Mouse (Mus musculus) telencephalon, adult 2 months (tissue): Measurements from ENCODE around the gene Gzmd.
A peak's percentile ranks its signal among the peaks of the same experiment; 100 is the strongest.
"Not testable (repeated sequence)": the region's sequence is repeated elsewhere in the genome, so short reads cannot be mapped to it uniquely, and the experiment has no call there.

ENCODE experiments used
- DNase-seq: peaks from one replicate; pipeline ENCODE4 v3.0.0-alpha.2; 2011; ENCODE audit warnings: low read depth, low spot score

Gene Gzmd

DNA sequence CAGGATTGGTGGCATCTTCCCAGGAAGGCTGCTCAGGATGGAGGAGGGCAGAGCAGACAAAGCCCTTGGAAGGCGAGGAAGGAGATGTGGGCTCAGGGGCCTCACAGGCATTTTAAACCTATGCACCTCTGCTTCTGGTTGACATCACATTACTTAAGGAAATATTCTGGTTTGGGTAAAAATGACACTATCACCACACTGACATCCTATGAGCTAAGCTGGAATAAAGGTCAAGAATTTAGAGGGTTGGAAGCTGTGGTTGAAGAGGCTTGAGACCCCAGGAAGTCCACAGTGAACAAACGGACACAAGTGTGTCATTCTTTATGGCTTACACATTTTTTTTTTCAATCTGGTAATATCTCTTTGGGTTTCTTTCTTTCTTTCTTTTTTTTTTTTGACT, at the start of gene Gzmd:
TSS of gene Gzmd (minus strand) at position 101 of the 400 bp plus-strand sequence.
- not testable (repeated sequence) for DNase-seq

GRCm38 (mm10) chr14:56177651-56178050, 45.2 kb upstream of the Gzmd start:
- DNase-seq = not testable (repeated sequence)

DNA sequence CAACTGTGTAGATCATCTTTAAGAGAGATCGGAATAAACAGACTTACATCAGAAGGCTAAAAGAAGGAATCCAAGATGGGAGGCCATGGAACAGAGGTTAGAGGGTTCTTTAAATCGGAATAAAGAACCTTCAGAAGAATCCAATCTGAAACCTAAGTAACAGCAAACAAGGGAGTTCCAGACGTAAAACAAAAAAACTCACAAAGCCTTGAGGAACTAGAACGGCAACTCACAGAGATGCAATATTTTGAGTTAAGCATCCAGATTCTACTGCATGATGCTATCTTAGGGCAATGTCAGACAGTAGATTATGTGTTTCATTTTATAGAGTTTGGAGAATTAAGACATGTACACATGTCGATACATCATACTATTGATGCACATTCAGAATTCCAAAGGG, 42.1 kb upstream of the Gzmd start, which contains the start of gene Gzmn:
TSS of gene Gzmn (minus strand) at position 101 of the 400 bp plus-strand sequence.
- no peak for DNase-seq

DNA sequence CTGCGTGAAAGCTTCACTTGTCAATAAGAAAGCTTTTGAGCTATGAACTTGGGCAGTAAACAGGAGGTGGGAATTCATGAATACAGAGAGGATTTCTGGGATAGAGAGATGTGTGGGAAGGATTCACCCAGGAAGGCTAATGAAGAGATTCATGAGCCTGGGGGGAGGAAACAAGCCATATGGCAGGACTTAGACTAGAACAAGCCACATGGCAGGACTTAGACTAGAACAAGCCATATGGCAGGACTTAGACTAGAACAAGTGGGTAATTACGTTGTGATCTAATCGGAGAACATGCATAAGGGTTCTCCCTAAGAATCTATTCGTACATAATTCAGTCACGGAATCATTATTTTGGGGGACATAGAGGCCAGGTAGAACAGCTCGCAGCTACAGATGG, 41.0 kb upstream of the Gzmd start:
- peak; percentile 79 for DNase-seq

- no peak for DNase-seq
These were observed 40.3 kb upstream of the Gzmd start for GRCm38 (mm10) chr14:56172744-56173143.

DNA sequence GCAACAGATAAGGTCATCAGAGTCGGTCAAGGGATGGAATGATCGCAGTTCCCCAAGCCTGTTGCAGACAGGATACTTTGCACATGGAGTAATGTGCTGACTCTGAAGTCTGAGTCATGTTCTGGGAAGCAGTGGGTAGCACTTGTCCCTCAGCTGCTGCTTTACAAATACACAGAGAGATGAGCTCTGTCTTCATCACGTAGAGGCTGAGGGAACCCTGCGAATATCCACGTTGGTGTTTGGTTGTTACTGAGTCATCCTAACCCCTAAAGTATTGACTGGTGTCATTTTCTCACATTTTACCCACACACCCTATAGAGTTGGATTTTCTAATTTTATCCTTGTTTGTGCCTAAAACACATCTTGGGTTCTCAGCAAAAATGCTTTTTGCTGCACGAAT, 35.6 kb upstream of the Gzmd start:
- DNase-seq = peak; percentile 46

GRCm38 (mm10) chr14:56162109-56162508, 29.7 kb upstream of the Gzmd start:
- no peak for DNase-seq

GRCm38 (mm10) chr14:56159479-56159878, 27.1 kb upstream of the Gzmd start, which contains the start of gene Gzmg:
TSS of gene Gzmg (minus strand) at chr14:56159579.
- not testable (repeated sequence) for DNase-seq

DNA sequence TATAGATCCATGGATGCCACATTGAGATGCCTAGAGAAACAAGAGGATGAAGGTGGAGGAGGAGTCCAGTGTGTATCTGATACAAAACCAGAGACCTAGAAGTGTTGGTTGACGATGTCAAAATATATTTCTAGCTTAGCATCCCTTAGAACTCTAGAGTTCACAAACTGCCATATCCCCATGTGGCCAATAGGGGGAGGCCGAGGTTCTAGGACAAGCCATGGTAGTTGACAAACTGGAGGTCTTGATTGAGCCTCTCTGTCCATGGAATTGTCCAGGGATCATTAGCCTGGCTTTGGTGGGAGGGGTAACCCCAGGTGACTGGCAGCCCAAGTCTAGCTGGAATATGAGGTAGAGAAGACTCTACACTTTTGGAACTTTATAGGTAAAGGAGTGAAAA, 22.9 kb upstream of the Gzmd start:
- DNase-seq = no peak

- DNase-seq = not testable (repeated sequence)
These were observed 1.3 kb upstream of the Gzmd start for GRCm38 (mm10) chr14:56133675-56134074.

GRCm38 (mm10) chr14:56128341-56128740, 4.1 kb downstream of the Gzmd start:
- DNase-seq = no peak

- no peak for DNase-seq
These were observed 8.9 kb downstream of the Gzmd start for GRCm38 (mm10) chr14:56123516-56123915.

DNA sequence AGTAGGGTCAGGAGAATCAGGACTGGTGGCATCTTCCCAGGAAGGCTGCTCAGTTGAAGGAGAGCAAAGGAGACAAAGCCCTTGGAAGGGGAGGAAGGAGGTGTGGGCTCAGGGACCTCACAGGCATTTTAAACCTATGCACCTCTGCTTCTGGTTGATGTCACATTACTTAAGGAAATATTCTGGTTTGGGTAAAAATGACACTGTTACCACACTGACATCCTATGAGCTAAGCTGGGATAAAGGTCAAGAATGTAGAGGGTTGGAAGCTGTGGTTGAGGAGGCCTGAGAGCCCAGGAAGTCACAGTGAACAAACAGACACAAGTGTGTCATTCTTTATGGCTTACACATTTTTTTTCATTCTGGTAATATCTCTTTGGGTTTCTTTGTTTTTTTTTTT, 11.9 kb downstream of the Gzmd start, which contains the start of gene Gzme:
TSS of gene Gzme (minus strand) at position 101 of the 400 bp plus-strand sequence.
- DNase-seq = no peak

GRCm38 (mm10) chr14:56115531-56116310, 16.7 kb downstream of the Gzmd start:
- not testable (repeated sequence) for DNase-seq

DNA sequence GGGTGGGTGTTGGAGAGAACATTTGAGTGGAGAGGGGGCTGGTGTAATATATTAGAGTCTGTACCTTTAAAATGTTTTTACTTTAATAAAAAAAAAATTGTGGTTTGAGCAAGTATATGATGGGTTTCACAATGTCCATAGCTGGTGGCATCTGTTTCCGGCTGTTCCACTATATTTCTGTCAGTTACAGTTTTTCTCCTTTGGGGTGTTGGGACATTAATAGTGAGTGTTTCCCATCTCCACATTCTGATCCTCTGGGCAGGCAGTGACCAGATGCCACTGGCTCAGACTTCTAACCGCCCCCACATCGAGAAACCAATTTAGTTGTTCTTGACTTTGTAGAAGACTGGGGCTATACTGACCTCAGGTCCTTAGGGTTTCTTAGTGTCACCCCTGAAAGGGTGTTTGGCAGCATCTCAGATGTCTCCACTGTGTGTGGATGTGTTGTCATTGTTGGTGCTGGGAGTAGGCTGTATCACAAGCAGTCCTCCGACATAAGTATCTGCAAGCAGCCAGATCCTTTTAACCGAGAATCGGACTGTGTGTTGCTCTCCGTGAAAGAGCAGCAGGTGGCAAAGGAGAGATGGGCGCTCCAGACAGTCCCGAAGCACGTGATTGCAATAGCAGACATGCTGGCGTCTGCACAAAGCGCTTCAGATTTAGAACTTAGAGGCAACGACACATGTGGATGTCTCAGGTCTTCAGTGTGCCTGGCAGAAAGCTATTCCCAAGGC, 26.8 kb downstream of the Gzmd start:
- DNase-seq = no peak

GRCm38 (mm10) chr14:56105016-56105415, 27.4 kb downstream of the Gzmd start:
- no peak for DNase-seq

DNA sequence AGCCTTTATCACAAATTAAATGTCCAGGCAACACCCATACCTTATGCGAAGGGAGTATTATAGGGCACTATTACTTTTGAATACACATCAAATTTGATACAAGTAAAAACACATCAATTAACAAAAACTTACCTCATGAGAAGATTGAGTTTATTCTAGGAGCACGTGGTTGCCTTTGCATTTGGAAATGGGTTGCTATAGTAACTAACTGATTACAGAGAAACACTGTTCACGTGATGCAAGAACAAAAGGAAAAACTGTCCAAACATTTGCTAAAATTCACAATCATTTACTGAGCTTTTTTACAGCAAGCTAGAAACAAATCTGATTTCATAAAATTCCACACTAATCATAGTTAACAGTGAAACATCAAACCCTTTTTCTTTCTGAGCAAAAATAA, 29.0 kb downstream of the Gzmd start:
- DNase-seq = no peak

- no peak for DNase-seq
These were observed 30.0 kb downstream of the Gzmd start, which contains the start of gene Ctsg for GRCm38 (mm10) chr14:56102386-56102785. TSS of gene Ctsg (minus strand) at chr14:56102574.

DNA sequence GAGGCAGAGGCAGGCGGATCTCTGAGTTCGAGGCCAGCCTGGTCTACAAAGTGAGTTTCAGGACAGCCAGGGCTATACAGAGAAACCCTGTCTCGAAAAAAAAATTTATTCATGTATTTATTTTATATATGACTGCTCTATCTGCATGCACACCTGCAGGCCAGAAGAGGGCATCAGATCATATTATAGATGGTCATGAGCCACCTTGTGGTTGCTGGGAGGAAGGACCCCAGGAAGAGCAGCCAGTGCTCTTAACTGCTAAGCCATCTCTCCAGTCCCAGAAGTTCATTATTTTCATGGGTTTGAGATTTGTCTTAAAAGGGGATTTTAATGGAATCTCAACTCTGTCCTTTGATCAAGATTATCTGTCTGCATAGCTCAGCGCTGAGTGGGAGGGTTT, 33.5 kb downstream of the Gzmd start:
- no peak for DNase-seq

GRCm38 (mm10) chr14:56097597-56097996, 34.8 kb downstream of the Gzmd start:
- DNase-seq = no peak

- DNase-seq = no peak
These were observed 39.1 kb downstream of the Gzmd start for GRCm38 (mm10) chr14:56093353-56093752.

GRCm38 (mm10) chr14:56086711-56087110, 45.7 kb downstream of the Gzmd start:
- DNase-seq = no peak

GRCm38 (mm10) chr14:56085167-56085566, 47.2 kb downstream of the Gzmd start, which contains the start of gene Mcpt8:
TSS of gene Mcpt8 (minus strand) at chr14:56085273.
- no peak for DNase-seq
